Mouse (Mus musculus) cerebellum, postnatal 25 days (tissue): Measurements from ENCODE around the gene Nedd8.

Experiments
- DNase-seq, 2 experiments: peaks; one replicate each; pipeline ENCODE4 v3.0.0; 2021; ENCODE audit warnings: mixed read lengths in 2 of 2

Gene Nedd8

GRCm38 (mm10) chr14:55671833-55672740 lies at the start of gene Nedd8, which contains the start of gene Gmpr2:
Gene Nedd8 (minus strand): TSS chr14:55672124.
Gene Gmpr2 (plus strand): TSS chr14:55671941.
- peak; percentile 89 to 91 for DNase-seq

DNA sequence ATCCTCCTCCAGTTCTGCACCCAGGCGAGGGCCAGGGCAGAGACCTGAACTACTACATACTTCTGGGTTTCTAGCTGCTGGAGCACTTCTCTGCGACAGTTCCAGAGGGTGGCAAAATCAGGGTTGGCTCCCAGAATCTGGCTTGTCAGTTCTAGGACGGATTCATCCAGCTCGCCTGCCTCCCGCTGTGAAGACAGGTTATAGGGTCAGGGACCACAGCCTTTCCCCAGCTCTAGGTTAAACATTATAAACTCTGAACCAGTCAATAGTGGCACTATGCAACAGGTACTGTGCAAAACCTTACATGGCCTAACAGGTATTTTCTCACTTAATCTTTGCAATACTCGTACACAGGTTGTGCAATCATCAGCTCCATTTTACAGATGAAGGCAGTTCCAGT lies 49.2 kb upstream of the Nedd8 start:
- DNase-seq, result peak in 1 of 2 experiments; percentile 19

DNA sequence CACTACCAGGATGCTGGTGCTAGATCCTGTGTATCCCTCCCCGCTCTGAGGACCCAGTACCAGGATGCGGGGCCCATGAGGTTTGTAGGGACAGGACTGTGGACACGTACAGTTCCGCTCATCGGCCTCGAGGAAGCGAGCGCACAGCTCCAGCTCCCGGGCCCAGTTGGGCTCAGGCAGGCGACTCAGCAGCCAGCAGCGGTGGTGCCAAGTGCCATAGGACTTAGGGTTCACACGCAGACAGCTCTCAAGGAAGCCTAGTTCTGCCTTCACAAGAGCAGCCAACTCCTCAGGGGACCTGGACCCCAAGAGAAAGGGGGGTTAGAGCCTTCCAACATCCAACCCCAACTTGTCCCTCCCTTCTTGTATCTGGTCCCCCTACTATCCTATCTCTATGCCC lies 48.7 kb upstream of the Nedd8 start:
- no peak for DNase-seq

GRCm38 (mm10) chr14:55719737-55720136 lies 47.8 kb upstream of the Nedd8 start:
- DNase-seq, result no peak

DNA sequence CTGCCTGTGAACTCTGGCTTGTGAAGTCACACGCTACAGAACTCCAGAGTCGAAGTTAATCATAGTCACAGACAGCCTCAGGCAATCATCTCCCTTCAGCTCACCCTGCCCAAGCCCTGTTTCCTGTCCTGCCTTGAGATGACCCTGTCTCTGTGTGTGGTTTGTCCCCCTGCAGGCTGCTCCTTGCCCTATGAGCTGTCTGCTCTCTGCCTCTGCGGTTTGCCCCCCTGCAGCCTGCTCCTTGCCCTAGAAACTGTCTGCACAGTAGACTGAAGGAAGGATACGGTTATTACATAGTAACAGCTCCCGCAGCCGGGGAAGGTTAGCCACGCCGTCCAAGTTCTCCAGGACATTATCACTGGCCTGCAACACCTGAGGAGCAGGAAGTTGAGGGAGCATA lies 45.0 kb upstream of the Nedd8 start:
- no peak for DNase-seq

- no peak for DNase-seq
Measured at GRCm38 (mm10) chr14:55716271-55716670, 44.3 kb upstream of the Nedd8 start.

GRCm38 (mm10) chr14:55714893-55715292 lies 43.0 kb upstream of the Nedd8 start:
- no peak for DNase-seq

- no peak for DNase-seq
Measured at GRCm38 (mm10) chr14:55713729-55714122, 41.8 kb upstream of the Nedd8 start, which contains the start of gene Tgm1. Gene Tgm1 (minus strand): TSS chr14:55713926.

GRCm38 (mm10) chr14:55713007-55713728 lies 41.2 kb upstream of the Nedd8 start:
- no peak for DNase-seq

DNA sequence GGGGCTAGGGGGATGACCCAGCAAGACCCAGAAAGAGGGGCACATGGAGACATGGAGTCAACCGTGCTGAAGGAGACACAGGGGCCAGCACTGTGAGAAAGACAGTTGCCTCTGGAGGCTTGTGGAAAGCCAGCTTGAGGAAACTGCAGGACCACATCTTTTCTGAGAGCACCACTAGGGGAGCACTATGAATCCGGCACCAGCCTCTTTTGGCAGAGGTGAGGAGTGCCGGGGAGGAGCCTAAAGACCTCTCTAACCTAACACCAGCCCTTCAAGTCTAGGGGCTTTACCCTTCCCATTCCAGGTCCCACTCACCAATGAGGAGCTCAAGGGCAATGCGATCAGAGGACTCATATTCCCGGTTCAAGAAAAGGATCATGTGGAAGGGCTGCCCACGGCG lies 39.9 kb upstream of the Nedd8 start:
- no peak for DNase-seq

DNA sequence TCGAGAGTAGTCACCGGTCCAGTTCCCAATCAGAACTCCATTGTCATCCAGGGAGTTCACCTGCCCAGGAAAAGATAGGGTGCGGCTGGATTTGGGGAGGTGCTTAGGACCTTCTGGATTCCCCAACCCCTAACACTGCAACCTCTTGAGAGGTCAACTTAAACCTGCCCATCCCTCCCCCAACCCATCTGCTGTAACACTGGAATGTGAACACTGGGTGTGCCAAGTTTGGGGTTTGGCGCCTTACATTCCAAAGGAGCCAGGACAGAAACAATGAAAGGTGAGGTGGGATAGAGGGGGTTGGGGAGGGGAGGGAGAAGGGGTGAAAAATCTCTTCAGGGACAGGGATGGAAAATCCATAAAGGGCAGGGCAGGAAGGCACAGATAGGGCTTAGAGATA lies 37.6 kb upstream of the Nedd8 start:
- DNase-seq, result no peak

GRCm38 (mm10) chr14:55707397-55707796 lies 35.5 kb upstream of the Nedd8 start:
- DNase-seq, result no peak

GRCm38 (mm10) chr14:55706051-55706600 lies 34.2 kb upstream of the Nedd8 start:
- DNase-seq, result no peak

- no peak for DNase-seq
Measured at GRCm38 (mm10) chr14:55702761-55703160, 30.8 kb upstream of the Nedd8 start.

- DNase-seq, result no peak
Measured at GRCm38 (mm10) chr14:55701131-55701530, 29.2 kb upstream of the Nedd8 start.

GRCm38 (mm10) chr14:55697226-55697625 lies 25.3 kb upstream of the Nedd8 start:
- no peak for DNase-seq

GRCm38 (mm10) chr14:55689433-55689832 lies 17.5 kb upstream of the Nedd8 start:
- DNase-seq, result no peak

GRCm38 (mm10) chr14:55682118-55682493 lies 10.2 kb upstream of the Nedd8 start:
- no peak for DNase-seq

DNA sequence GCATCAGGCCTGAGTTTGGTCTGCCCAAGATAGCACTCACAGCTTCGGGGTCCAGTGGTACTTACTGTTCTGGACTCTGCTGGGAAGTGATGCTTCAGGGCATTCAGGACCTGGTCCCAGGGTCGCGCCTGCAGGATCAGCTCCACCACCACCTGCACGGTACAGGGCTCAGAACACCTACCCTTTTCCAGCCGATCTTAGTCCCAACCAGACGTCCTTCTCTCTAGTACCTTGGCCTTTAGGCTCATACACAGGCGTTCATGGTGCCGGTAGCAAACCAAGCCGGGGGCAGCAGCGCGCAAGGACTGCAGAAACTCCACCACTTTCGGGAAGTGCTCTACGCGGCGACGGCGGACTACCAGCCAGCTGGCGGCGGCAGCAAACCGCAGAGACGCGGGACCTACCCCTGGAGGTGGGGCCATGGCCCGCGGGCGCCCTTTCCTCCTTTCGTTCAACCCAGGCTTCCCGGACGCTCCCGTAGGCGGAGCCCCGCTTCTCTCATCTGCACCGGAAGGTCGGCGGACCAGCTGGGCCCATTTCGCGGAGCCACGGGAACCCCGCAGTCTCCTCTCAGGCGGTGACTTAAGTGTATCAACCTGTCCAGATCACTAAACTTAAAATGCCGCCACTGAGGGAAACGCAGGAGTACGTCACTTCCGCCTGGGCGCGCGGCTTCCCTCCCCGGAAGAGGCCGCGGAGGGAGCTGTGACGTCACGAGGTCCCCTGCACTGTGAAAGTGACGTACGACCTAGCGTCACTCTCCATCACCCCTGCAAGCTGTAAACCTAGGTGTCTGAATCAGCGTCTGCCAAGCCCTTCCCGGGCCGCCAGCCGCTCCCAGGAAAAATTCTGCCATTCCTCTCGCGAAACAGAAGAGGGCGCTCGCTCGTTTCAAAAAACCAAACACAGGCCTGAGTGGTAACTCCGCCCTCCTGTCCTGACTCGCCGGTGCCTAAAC lies 9.5 kb upstream of the Nedd8 start, which contains the start of gene Tinf2:
Gene Tinf2, minus strand, starts transcription at position 661 of the 958 bp plus-strand sequence.
- DNase-seq, result peak; percentile 95 to 97

DNA sequence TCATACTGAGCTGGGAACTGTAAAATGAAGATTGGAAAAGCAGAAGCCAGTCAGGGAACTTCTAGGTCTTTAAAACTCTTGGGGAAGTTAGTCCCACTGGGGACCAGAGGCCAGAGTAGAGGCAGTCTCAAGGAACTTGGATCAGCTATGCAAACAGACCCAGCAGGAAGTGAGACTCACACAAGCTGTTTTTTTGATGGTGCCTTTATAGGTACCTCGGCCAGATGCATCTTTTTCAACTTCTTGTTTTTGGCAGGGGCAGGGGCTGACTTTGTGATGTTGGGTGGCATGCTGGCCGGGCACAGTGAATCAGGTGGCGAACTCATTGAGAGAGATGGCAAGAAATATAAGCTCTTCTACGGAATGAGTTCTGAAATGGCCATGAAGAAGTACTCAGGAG lies 5.7 kb upstream of the Nedd8 start:
- DNase-seq, result no peak

- DNase-seq, result no peak
Measured at GRCm38 (mm10) chr14:55672741-55673060, 777 bp upstream of the Nedd8 start.

DNA sequence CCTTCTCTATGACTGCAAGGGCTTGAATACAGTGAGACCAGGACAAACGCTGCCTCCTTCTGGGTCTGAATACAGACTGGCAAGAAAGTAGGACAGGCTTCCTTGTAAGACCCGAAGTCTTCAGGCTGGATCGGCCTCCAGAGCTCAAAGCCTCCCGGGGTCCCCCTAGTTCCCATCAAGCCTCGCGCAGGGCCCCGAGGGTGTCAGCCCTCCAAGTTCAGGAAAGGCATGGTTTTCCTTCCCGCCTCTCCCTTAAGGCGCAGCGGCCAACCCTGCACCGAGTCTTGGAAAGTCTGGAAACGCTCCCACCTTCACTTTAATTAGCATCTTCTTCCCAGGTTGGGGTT lies 465 bp downstream of the Nedd8 start:
- DNase-seq, result no peak

DNA sequence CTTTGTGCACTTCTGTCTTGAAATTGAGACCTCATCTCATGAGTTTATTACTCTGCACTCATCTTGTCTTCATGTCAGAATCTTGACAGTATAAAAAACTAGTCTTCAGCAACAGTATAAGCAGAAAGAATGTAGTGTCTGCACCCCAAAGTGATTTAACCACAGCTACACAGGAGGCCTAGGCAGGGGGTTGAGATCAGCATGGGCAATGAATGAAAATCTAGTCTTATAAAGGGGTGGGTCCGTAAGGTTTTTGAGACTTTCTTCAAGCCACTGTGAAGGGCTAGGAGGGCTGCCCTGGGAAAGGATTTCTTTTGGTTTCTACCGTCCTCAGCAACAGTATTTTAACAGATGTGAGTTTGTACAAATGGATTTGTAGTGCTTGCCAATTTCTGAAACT lies 11.3 kb downstream of the Nedd8 start:
- no peak for DNase-seq
